Mouse (Mus musculus) heart, adult 2 months (tissue): ENCODE measurements around the gene Ppm1h.

Source experiments
- CTCF ChIP-seq: fragments of 200-600 bp; IDR thresholded peaks from 2 replicates; pipeline ENCODE4 v1.8.1; 2022; ENCODE audit warnings: antibody characterized with exemption, mild to moderate bottlenecking, moderate library complexity
- POLR2A ChIP-seq: fragments of 200-500 bp; IDR thresholded peaks from 2 replicates; pipeline ENCODE4 v1.6.1; 2011; ENCODE audit warnings: mild to moderate bottlenecking, low read depth, low read length, control low read depth; ENCODE audit not compliant: insufficient read depth

GRCm38 (mm10) chr10:122763596-122763995 lies 85.0 kb downstream of the Ppm1h start:
- TF ChIP-seq CTCF (no peak), POLR2A (no peak)
